Mouse (Mus musculus) inflammation-experienced regulatory T-cells, adult 6 months (primary cell): ENCODE data around the gene Klk1b16. TPM values are rescaled to one million over a fixed set of nuclear protein-coding genes. Genes with fewer than 3 reads are reported as not detected.
"Not testable (repeated sequence)": the region's sequence is repeated elsewhere in the genome, so short reads cannot be mapped to it uniquely, and the experiment has no call there.

ENCODE experiments used
- ATAC-seq: one replicate; pipeline ENCODE4 v1.8.0; 2017
- polyA plus RNA-seq, 3 experiments: library from polyadenylated mRNA; unstranded; fragments of 100-300 nt; shearing (Covaris generic); gene quantifications; one replicate each; pipeline ENCODE4 v1.2.1; 2017

Klk1b16 gene
- not detected for polyA plus RNA-seq

DNA sequence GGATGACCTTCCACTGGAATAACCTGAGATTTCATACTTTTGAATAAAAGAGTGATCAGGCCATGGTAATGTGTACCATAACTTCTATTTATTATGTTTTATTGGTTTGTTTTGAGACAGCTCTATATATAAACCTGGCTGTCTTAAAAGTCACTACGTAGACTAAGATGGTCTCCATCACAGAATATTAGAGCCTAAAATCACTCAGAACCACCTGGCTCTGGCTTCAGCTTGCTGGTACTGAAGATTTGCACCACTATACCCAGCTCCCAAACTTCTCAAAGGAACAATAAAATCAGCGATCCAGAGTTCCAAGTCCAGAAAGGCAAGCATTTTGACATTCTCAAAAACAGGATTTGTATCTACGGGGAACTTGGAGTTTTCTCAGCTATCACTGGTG is at the start of gene Klk1b16:
Klk1b16 (plus strand) TSS at position 301 of the 400 bp plus-strand sequence.
- no peak for ATAC-seq

- no peak for ATAC-seq
Observed at GRCm38 (mm10) chr7:44096111-44096510, 40.5 kb upstream of the Klk1b16 start.

DNA sequence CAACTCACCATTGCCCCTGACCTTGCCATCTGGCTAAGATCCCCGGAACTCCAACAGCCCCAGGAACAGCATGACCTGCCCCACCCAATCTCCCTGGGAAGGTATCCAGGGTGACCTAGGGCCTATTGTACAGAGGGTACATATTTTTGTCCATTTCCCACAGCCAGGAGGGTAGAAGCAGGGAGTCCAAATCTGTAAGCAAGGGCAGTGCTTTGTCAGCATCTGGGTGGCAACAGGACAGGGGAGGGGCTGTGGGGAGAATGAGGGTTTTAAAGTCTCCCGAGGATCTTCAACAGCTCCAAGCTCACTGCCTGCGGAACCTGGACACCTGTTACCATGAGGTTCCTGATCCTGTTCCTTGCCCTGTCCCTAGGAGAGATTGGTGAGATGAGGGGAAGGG is 34.5 kb upstream of the Klk1b16 start, which contains the start of gene Klk1b21:
Klk1b21 (plus strand) TSS at position 301 of the 400 bp plus-strand sequence.
- ATAC-seq = not testable (repeated sequence)

DNA sequence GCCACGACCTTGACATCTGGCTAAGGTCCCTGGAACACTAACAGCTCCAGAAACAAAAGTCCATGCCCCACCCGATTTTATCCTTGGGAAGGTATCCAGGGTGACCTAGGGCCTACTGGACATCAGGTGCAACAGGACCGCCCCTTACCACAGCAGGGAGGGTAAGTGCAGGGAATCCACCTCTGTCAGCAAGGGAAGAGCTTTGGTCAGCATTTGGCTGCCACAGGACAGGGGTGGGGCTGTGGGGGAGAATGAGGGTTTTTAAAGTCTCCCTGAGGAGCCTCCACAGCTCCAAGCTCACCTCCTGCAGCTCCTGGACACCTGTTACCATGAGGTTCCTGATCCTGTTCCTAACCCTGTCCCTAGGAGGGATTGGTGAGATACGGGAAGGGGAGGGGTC is 24.2 kb upstream of the Klk1b16 start, which contains the start of gene Klk1b22:
Klk1b22 (plus strand) TSS at position 301 of the 400 bp plus-strand sequence.
- ATAC-seq = no peak

DNA sequence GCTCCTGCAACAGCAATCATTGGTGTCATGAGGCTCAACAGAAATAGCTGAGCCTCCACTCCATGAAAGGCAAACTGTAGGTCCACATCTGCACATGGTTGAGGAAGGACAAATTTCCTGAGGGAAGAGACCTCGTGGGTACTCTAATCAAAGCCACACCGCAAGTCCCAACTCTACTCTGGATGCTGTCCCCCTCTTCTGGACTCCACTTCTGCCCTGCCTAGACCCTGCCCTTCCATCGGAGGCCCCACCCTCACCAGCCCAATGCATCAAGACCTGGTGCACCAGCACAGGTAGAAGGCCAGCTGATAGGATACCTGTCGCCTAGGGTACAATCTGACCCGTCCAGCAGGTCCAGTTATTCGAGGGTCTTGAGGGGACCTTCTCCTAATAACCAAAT is 13.1 kb upstream of the Klk1b16 start:
- no peak for ATAC-seq

DNA sequence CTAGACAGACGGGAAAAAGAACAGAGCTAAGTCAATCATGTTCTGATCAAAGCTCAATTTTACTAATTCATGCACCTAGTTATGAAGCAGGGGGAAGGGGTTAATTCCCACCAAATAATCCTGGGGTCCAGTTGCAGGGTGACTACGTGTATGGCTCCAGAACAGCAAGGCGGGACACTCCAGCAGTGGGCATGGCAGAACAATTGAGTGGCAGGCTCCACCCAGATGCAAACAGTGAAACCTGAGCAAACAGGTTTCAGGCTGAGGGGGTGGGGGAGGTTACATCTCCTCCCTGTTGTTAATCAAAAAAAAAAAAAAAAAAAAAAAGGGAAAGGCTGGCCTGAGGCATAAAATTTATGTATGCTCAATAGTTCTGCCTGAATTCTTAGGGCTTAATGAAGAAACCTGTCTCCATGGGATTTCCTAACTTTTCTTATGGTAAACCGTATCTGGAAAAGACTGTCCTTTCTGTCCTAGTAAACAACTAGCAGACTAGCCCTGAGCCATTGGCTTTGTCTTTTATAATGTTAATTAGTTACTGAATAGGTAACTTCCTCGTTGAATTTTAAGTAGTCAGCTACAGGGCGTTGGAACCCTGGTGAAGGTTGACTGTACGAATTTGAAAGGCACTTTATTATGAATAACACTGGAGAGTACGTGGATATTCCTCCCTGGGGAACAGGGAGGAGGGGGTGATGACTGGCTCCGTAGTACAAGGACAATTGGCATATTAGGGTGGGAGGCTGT is 42.9 kb downstream of the Klk1b16 start:
- ATAC-seq = no peak

GRCm38 (mm10) chr7:44186516-44186915 is 49.9 kb downstream of the Klk1b16 start:
- not testable (repeated sequence) for ATAC-seq

GRCm38 (mm10) chr7:44187936-44188335 is 51.4 kb downstream of the Klk1b16 start, which contains the start of gene Klk1b24:
Gene Klk1b24, plus strand, starts transcription at chr7:44188236.
- not testable (repeated sequence) for ATAC-seq

Other genes with a start within 250 kb of the Klk1b16 start
- gene Klk15, start 203.0 kb upstream of the Klk1b16 start, polyA plus RNA-seq = not detected
- gene Klk1b8, start 186.1 kb upstream of the Klk1b16 start, polyA plus RNA-seq = not detected
- not detected for gene Klk1b1, start 170.0 kb upstream of the Klk1b16 start, polyA plus RNA-seq
- 1 to 10 TPM in 2 of 3 experiments, not detected in 1; 1.5 to 2.8 TPM for gene Klk1b9, start 160.7 kb upstream of the Klk1b16 start, polyA plus RNA-seq
- gene Klk1b11, start 140.9 kb upstream of the Klk1b16 start, polyA plus RNA-seq = not detected
- not detected for gene Klk1b26, start 124.6 kb upstream of the Klk1b16 start, polyA plus RNA-seq
- gene Klk1b27, start 84.5 kb upstream of the Klk1b16 start, polyA plus RNA-seq = 1 to 10 TPM; 3.3 to 6.3 (median 4.1) TPM
- gene Klk1b21, start 34.4 kb upstream of the Klk1b16 start, polyA plus RNA-seq = not detected
- gene Klk1b22, start 24.1 kb upstream of the Klk1b16 start, polyA plus RNA-seq = not detected
- not detected for gene Klk1b24, start 51.5 kb downstream of the Klk1b16 start, polyA plus RNA-seq
- not detected for gene Klk1b3, start 61.4 kb downstream of the Klk1b16 start, polyA plus RNA-seq
- not detected for gene Klk1b4, start 70.7 kb downstream of the Klk1b16 start, polyA plus RNA-seq
- not detected for gene Klk1b5, start 79.2 kb downstream of the Klk1b16 start, polyA plus RNA-seq
- gene Klk1, start 88.6 kb downstream of the Klk1b16 start, polyA plus RNA-seq = under 1 TPM in 1 of 3 experiments, not detected in 2; 0.44 TPM
- under 1 TPM in 1 of 3 experiments, not detected in 2; 0.38 TPM for gene Gm36864, start 99.4 kb downstream of the Klk1b16 start, polyA plus RNA-seq
- gene 1700028J19Rik, start 109.9 kb downstream of the Klk1b16 start, polyA plus RNA-seq = 1 to 10 TPM; 1.3 to 2.5 (median 1.6) TPM
- 100 to 1,000 TPM in 1 of 3 experiments, 10 to 100 TPM in 2; 47.7 to 133 (median 97.4) TPM for gene 2410002F23Rik, start 110.0 kb downstream of the Klk1b16 start, polyA plus RNA-seq
- gene Acp4, start 120.6 kb downstream of the Klk1b16 start, polyA plus RNA-seq = not detected
- gene Gm15517, start 124.7 kb downstream of the Klk1b16 start, polyA plus RNA-seq = not detected
- gene Clec11a, start 170.1 kb downstream of the Klk1b16 start, polyA plus RNA-seq = under 1 TPM; 0.28 to 0.62 (median 0.34) TPM
- under 1 TPM; 0.15 to 0.62 (median 0.20) TPM for gene Shank1, start 173.5 kb downstream of the Klk1b16 start, polyA plus RNA-seq
- not detected for gene Syt3, start 247.3 kb downstream of the Klk1b16 start, polyA plus RNA-seq
- gene 1700008O03Rik, start 249.1 kb downstream of the Klk1b16 start, polyA plus RNA-seq = not detected